Mouse (Mus musculus) bone marrow macrophage, adult 2 months (primary cell): Measurements from ENCODE around the gene Ppp2r2c. TPM values are rescaled to one million over a fixed set of nuclear protein-coding genes. Genes with fewer than 3 reads are reported as not detected.

Experiments
- H3K27ac ChIP-seq: 2 replicates; pipeline ENCODE4 v1.5.1; 2012; ENCODE audit warnings: low read depth, low read length; ENCODE audit not compliant: insufficient read depth
- H3K4me1 ChIP-seq: 2 replicates; pipeline ENCODE4 v1.6.1; 2012; ENCODE audit warnings: low read length; ENCODE audit not compliant: control insufficient read depth, insufficient read depth
- H3K4me3 ChIP-seq: 2 replicates; pipeline ENCODE4 v1.5.1; 2012; ENCODE audit warnings: mild to moderate bottlenecking, low read length, moderate library complexity; ENCODE audit not compliant: insufficient read depth
- CTCF ChIP-seq: IDR thresholded peaks from 2 replicates; pipeline ENCODE4 v1.5.1; 2012; ENCODE audit warnings: low read depth, mild to moderate bottlenecking, low read length, moderate library complexity
- POLR2A ChIP-seq: IDR thresholded peaks from 2 replicates; pipeline ENCODE4 v1.6.1; 2012; ENCODE audit warnings: mild to moderate bottlenecking, low read depth, low read length, borderline replicate concordance
- polyA plus RNA-seq: library from polyadenylated mRNA; stranded (reverse); fragments of >200 nt; gene quantifications from 2 replicates; pipeline ENCODE4 v1.2.4, GENCODE M21; 2012; ENCODE audit not compliant: missing spikeins, insufficient read depth, insufficient read length

Ppp2r2c gene
- polyA plus RNA-seq, 1 experiment = not detected

DNA sequence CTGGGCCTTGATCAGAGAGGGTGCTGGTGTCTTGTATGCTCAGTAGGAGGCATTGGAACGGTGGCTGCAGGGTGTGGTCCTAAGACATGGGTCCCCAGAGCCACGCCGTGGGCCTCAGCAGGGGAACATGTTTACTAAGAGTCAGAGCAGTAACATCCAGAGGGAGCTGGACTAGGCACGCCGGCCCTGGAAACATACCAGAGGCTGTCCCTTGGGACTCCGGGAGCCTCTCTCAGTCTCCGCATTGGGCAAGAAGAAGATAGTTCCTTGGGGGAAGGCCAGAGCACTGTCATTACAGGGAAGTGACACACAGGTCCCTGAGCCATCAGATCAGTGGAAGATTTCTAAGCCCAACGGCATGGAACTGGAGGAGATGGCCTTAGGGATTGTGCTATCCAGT lies 36.9 kb downstream of the Ppp2r2c start:
- H3K4me1 ChIP-seq = no peaks in the 10 kb centered on the region
- no peak overlapping the region for H3K4me3 ChIP-seq
- no peak for TF ChIP-seq POLR2A
- no peak for TF ChIP-seq CTCF
- no peak overlapping the region for H3K27ac ChIP-seq

DNA sequence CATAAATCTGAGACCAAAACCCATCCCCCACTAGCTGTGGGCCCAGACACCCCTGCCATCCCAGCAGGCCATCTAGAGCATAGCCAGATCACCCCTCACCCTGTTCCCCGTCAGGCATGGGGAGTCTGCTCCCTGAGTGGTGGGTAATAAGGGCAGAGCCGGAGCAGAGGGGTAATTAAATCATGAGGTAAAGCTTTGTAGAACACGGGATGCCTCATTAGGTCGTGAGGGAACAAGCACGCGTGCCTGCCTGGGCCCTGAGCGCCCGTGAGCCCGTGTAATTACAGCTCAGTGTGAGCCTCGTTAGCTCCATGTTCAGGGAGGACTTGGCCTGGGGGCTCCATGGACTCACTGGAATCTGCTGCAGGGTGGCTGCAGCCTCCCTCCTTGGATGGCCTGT lies 39.4 kb downstream of the Ppp2r2c start:
- Histone ChIP-seq H3K27ac (no peak overlapping the region), H3K4me3 (no peak overlapping the region), H3K4me1 (no peaks in the 10 kb centered on the region)
- TF ChIP-seq CTCF = no peak
- no peak for TF ChIP-seq POLR2A

DNA sequence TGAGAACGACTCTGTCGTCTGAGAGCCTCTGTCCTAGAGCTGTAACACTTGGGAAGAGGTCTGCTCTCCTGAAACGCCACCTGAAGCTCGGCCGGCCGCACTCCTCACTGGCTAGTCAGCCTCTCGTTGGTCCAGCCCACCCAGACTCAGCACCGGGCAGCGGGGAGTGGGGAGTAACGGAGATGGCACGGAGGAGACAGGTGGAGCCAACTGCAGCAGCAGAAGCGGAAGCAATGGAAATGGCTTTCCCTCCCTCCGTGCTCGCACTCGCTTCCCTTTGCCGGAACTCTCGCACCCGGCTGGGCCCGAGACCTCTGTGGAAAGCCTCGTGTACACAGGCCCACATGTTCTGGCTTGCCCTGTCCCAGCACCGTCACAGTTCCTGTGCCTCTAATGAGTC lies 41.2 kb downstream of the Ppp2r2c start:
- no peak overlapping the region for H3K4me3 ChIP-seq
- H3K27ac ChIP-seq = no peak overlapping the region
- H3K4me1 ChIP-seq = no peaks in the 10 kb centered on the region
- TF ChIP-seq CTCF (no peak), POLR2A (no peak)

DNA sequence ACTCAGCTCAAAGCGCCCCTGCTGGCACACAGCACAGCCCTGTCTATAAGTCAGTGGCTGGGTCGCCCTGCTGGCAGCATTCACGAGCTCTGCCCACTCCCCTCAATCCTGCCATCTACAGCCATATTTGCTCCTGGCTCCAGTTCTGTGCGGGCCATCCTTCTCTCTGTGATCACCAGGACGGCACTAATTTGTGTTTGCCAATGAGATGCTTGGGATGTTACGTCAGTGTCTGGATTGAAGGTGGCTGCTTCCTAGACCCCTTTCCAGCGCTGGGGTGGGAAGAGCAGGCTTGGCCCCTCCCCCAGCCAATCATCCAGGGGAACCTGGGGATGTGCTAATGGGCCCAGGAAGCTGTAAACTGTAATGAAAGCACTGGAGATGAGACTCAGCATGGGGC lies 42.7 kb downstream of the Ppp2r2c start:
- Histone ChIP-seq H3K27ac (no peak overlapping the region), H3K4me3 (no peak overlapping the region), H3K4me1 (no peaks in the 10 kb centered on the region)
- TF ChIP-seq CTCF (no peak), POLR2A (no peak)

DNA sequence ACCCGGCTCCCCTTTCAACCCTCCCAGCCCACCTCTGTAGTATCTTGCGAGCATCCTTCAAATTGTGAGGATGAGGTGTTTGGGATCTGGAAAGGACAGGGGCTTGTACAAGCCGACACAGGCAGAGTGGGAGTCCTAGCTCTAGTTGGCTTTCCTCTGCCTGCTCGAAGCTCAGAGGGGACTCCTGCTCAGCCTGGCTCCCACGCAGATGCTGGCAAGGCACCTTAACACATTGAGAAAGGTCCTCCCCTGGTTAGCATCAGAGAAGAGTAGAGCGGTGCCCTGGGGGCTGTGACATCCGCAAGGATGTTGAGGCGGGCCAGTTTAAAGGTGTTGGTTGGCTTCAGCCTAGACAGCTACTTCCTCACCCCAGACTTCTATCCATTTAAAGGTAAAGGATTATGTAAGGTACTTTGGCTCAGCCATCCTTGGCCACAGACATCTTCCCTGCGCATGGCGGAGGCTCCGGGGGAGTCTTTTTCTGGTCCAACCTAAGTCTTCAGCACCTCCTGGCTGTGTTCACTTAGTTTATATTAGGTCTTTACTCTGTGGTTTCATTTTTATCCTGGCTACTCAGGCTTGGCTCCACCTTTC lies 43.5 kb downstream of the Ppp2r2c start:
- H3K4me1 ChIP-seq = no peaks in the 10 kb centered on the region
- H3K27ac ChIP-seq = no peak overlapping the region
- TF ChIP-seq POLR2A = no peak
- TF ChIP-seq CTCF = no peak
- H3K4me3 ChIP-seq = no peak overlapping the region

DNA sequence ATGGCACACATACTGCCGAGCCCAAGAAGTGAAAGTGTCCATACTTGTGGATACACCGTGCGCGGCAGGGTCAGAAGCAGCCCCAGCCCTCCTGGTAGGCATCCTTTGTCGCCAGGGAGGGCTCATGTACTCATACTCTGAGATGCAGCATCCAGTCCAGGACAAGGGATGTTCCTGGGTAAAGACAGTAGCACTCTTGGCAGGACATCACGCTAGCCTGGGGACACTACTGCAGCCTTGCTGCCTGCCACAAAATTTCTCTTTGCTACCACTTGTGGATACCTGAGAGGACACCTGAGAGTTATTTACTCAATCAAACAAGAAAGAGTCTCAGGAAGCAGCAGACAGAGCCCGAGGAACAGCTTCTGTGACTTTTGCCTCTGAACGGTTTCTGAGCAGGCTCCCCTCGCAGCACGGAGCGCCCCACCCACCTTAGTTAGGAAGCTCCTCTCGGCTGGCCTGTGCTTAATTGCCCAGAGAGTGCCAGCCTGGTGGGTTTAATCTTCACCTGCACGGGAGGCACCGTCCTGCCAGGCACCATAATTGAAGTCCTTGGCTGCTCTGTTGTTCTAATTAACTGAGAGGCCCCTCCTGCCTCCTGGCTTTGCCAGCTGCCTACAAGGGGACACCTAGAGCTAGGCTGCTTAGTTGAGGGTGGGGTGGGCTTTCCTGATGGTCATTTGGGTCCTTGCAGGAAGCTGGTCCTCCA lies 44.4 kb downstream of the Ppp2r2c start:
- Histone ChIP-seq H3K4me3 (no peak overlapping the region), H3K27ac (no peak overlapping the region), H3K4me1 (no peaks in the 10 kb centered on the region)
- TF ChIP-seq POLR2A (no peak), CTCF (no peak)

DNA sequence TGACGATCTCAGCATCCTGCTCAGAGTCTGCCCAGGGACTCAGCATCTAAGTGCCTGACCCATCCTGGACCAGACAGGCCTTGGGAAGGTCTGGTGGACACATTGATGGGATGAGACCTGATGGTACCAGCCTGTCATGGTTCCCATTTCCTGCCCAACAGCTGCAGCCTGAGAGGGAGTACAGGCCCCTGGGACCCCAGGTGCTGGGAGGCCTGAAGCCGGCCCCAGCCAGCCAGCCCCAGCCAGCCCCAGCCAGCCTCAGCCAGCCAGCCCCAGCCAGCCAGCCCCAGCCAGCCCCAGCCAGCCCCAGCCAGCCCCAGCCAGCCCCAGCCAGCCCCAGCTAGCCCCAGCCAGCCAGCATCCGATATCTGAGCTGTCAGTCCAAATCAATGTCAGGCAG lies 46.9 kb downstream of the Ppp2r2c start:
- TF ChIP-seq CTCF = no peak
- TF ChIP-seq POLR2A = no peak
- no peaks in the 10 kb centered on the region for H3K4me1 ChIP-seq
- no peak overlapping the region for H3K27ac ChIP-seq
- H3K4me3 ChIP-seq = no peak overlapping the region

DNA sequence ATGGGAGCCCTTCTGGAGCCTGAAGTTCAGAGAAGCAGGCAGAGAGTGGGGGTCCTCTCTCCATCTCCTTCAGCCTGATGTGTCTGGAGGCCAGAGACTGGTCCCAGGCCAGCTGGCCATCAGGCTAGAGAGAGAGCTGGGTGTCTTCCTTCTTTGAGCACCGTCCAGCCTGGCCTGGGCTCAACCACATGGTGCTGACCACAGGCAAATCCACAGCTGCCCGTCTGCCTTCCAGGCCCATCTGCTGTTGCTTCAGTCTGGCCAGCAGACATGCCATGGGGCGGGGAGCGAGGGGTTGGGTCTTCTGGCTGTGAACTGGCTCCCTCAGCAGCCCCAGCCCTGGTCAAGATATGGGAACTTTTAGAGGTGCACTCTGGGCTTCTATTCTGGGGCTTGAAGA lies 48.3 kb downstream of the Ppp2r2c start:
- TF ChIP-seq CTCF = no peak
- no peak for TF ChIP-seq POLR2A
- no peak overlapping the region for H3K4me3 ChIP-seq
- no peak overlapping the region for H3K27ac ChIP-seq
- H3K4me1 ChIP-seq = no peaks in the 10 kb centered on the region

DNA sequence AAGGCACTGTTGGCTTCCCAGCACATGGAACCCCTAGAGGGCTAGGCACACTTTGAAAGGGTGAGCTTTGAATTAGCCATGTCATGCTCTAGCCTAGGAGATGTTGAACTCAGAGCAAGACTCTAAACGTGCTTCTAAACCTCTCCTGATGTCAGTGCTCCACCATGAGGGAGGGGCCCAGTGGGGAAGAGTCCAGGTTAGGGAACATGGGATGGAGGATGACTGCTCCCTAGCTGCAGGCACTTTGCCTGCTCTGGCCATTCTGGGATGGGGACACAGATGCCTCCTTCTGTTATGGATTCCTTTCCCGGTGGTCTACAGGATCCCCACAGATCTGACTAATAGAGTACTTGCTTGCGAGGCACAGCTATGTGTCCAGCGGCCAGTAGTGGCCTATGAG lies 48.9 kb downstream of the Ppp2r2c start:
- TF ChIP-seq CTCF (no peak), POLR2A (no peak)
- no peak overlapping the region for H3K27ac ChIP-seq
- H3K4me1 ChIP-seq = no peaks in the 10 kb centered on the region
- no peak overlapping the region for H3K4me3 ChIP-seq

DNA sequence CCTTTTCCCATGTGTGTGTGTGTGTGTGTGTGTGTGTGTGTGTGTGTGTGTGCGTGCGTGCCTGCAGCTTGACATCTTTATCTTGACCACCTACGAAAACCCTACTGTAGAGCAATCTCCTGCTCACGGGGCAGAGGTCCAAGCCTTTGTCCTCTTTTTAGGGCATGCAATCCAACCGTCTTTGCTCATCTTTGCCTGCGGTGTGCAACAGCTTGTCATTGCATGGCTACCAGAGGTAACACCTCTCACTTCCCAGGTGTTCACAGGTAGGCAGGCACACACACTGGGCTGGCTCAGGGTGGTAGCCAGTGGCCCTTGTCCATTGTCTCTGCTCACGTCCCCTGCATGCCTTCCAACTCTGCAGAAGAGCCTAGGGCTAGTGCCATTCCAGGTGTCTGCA lies 49.7 kb downstream of the Ppp2r2c start:
- no peak for TF ChIP-seq CTCF
- no peak for TF ChIP-seq POLR2A

DNA sequence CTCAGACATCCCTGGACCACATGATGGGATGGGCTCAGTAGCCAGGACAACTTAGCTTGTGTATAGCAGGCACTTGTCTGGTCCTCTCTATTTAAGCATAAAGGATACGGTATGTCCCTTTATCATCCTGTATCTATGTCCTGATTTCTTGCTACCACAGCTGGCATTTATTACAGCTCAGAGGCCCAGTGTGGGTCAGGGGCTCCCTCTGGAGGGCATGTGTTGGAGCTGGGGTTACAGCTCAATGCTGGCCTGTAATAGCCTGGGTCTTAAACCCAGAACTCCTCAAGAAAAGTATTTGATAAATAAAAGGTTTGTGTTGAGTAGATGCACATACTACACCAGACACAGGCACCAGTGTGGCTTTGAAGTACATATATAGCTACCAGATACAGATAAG lies 51.8 kb downstream of the Ppp2r2c start:
- H3K4me3 ChIP-seq = no peak overlapping the region
- H3K27ac ChIP-seq = no peak overlapping the region
- no peaks in the 10 kb centered on the region for H3K4me1 ChIP-seq
- no peak for TF ChIP-seq CTCF
- TF ChIP-seq POLR2A = no peak

More for the DNA sequence above, 49.7 kb downstream of the Ppp2r2c start:
- Histone ChIP-seq H3K4me3 (no peak overlapping the region), H3K27ac (no peak overlapping the region), H3K4me1 (no peaks in the 10 kb centered on the region)
